Mouse (Mus musculus) stomach, embryonic 14.5 days (tissue): ENCODE measurements around the gene Dnal4. TPM values are rescaled to one million over a fixed set of nuclear protein-coding genes. Genes with fewer than 3 reads are reported as not detected.

Experiments
- ATAC-seq: fragments of 200-750 bp; cut with Nextera tagmentation; 2 replicates; pipeline ENCODE4 v1.8.0; 2017; ENCODE audit warnings: low read depth, moderate TSS enrichment; ENCODE audit not compliant: insufficient number of reproducible peaks, insufficient read depth, low FRiP score
- H3K27ac ChIP-seq: fragments of 300-500 bp; sonication (generic); 2 replicates; pipeline ENCODE4 v1.5.1; 2014; ENCODE audit warnings: mild to moderate bottlenecking, low read length, moderate library complexity, mixed read lengths
- H3K27me3 ChIP-seq: fragments of 300-500 bp; sonication (generic); 2 replicates; pipeline ENCODE4 v1.6.1; 2014; ENCODE audit warnings: low read length, control low read depth, mixed read lengths; ENCODE audit not compliant: control insufficient read depth, insufficient read depth
- H3K36me3 ChIP-seq: fragments of 300-500 bp; sonication (generic); 2 replicates; pipeline ENCODE4 v1.6.1; 2014; ENCODE audit warnings: mild to moderate bottlenecking, control low read depth, low read length, moderate library complexity, mixed read lengths; ENCODE audit not compliant: control insufficient read depth, insufficient read depth
- H3K4me1 ChIP-seq: fragments of 300-500 bp; sonication (generic); 2 replicates; pipeline ENCODE4 v1.6.1; 2014; ENCODE audit warnings: low read length, control low read depth, mixed read lengths; ENCODE audit not compliant: control insufficient read depth, insufficient read depth
- H3K4me2 ChIP-seq: fragments of 300-500 bp; sonication (generic); replicated peaks from 2 replicates; pipeline ENCODE4 v1.6.1; 2014; ENCODE audit warnings: low read depth, low read length, control low read depth
- H3K4me3 ChIP-seq: fragments of 300-500 bp; sonication (generic); 2 replicates; pipeline ENCODE4 v1.5.1; 2014; ENCODE audit warnings: low read depth, low read length, control low read depth
- H3K9ac ChIP-seq: fragments of 300-500 bp; sonication (generic); replicated peaks from 2 replicates; pipeline ENCODE4 v1.6.1; 2014; ENCODE audit warnings: low read depth, mild to moderate bottlenecking, control low read depth, low read length, moderate library complexity, mixed read lengths
- H3K9me3 ChIP-seq: fragments of 300-500 bp; sonication (generic); 2 replicates; pipeline ENCODE4 v1.6.1; 2016; ENCODE audit warnings: low read depth, low read length, control low read depth; ENCODE audit not compliant: control insufficient read depth
- WGBS: fragments of 180-500 bp; shearing (Covaris S2); extraction: QIAGEN DNeasy Blood & Tissue Kit; methylation state at CpG from one replicate; pipeline ENCODE4 v1.1.7; 2014; 5-methylcytosine and 5-hydroxymethylcytosine counted together
- polyA plus RNA-seq: library from polyadenylated mRNA; unstranded; fragments of >200 nt; fragmentation: Nextera tagmentation; extraction: Ambion mirVana; gene quantifications from 2 replicates; pipeline ENCODE4 v1.2.1, GENCODE M21; 2014

Gene Dnal4
- 58.1 and 60.7 TPM in 2 replicates for polyA plus RNA-seq

GRCm38 (mm10) chr15:79777749-79778148 is at the start of gene Dnal4:
TSS of gene Dnal4 (minus strand) at chr15:79777849.
- Histone ChIP-seq H3K4me2 (no peak within 1 kb of the TSS), H3K9ac (no peak within 1 kb of the TSS), H3K27ac (no peak within 1 kb of the TSS), H3K4me1 (peaks cover 15% of the 10 kb centered on the region; the same call in 1 of the 2 replicates), H3K36me3 (no peaks in the 10 kb centered on the region), H3K4me3 (no peak within 1 kb of the TSS), H3K9me3 (no peaks in the 10 kb centered on the region), H3K27me3 (no peaks in the 10 kb centered on the region)
- ATAC-seq, result no peak

- no peak overlapping the region for H3K27ac ChIP-seq
- no peaks in the 10 kb centered on the region for H3K27me3 ChIP-seq
- no peak overlapping the region for H3K4me3 ChIP-seq
- H3K4me1 ChIP-seq, result peaks cover 21% of the 10 kb centered on the region
- no peak overlapping the region for H3K9ac ChIP-seq
- peaks cover 50% of the 10 kb centered on the region for H3K36me3 ChIP-seq
- WGBS, result 89% methylated on average over 14 of the region's 14 CpGs
- H3K4me2 ChIP-seq, result no peak overlapping the region
- ATAC-seq, result no peak
- H3K9me3 ChIP-seq, result no peaks in the 10 kb centered on the region
Observed at GRCm38 (mm10) chr15:79827061-79827777, 49.6 kb upstream of the Dnal4 start.

- 82% methylated on average over 9 of the region's 9 CpGs for WGBS
- ATAC-seq, result no peak
- no peak overlapping the region for H3K4me3 ChIP-seq
Observed at GRCm38 (mm10) chr15:79826221-79826935, 48.7 kb upstream of the Dnal4 start.

GRCm38 (mm10) chr15:79825146-79825825 is 47.6 kb upstream of the Dnal4 start:
- no peak for ATAC-seq
- Histone ChIP-seq H3K36me3 (peaks cover 44% of the 10 kb centered on the region), H3K4me2 (no peak overlapping the region), H3K9me3 (no peaks in the 10 kb centered on the region), H3K4me1 (peaks cover 17% of the 10 kb centered on the region; the same call in 1 of the 2 replicates), H3K27me3 (no peaks in the 10 kb centered on the region), H3K27ac (no peak overlapping the region), H3K4me3 (no peak overlapping the region), H3K9ac (no peak overlapping the region)
- WGBS, result 68% methylated on average over 14 of the region's 14 CpGs

More at GRCm38 (mm10) chr15:79826221-79826935, 48.7 kb upstream of the Dnal4 start:
- H3K27me3 ChIP-seq, result no peaks in the 10 kb centered on the region
- H3K9ac ChIP-seq, result no peak overlapping the region
- no peaks in the 10 kb centered on the region for H3K9me3 ChIP-seq
- H3K27ac ChIP-seq, result no peak overlapping the region
- H3K4me1 ChIP-seq, result peaks cover 17% of the 10 kb centered on the region; the same call in 1 of the 2 replicates
- peaks cover 45% of the 10 kb centered on the region for H3K36me3 ChIP-seq
- H3K4me2 ChIP-seq, result no peak overlapping the region

- H3K4me2 ChIP-seq, result no peak overlapping the region
- no peaks in the 10 kb centered on the region for H3K27me3 ChIP-seq
- H3K9me3 ChIP-seq, result no peaks in the 10 kb centered on the region
- no peak overlapping the region for H3K4me3 ChIP-seq
- H3K36me3 ChIP-seq, result peaks cover 44% of the 10 kb centered on the region
- no peak overlapping the region for H3K27ac ChIP-seq
- 65% methylated on average over 19 of the region's 19 CpGs for WGBS
- no peak for ATAC-seq
- peaks cover 17% of the 10 kb centered on the region; the same call in 1 of the 2 replicates for H3K4me1 ChIP-seq
- 0 out of 2 replicates have a peak overlapping the region, but pooled peaks have one; percentile 6 for H3K9ac ChIP-seq
Observed at GRCm38 (mm10) chr15:79823588-79824280, 46.1 kb upstream of the Dnal4 start.

GRCm38 (mm10) chr15:79822265-79823199 is 44.9 kb upstream of the Dnal4 start:
- Histone ChIP-seq H3K4me2 (no peak overlapping the region), H3K27ac (no peak overlapping the region), H3K4me1 (peaks cover 7% of the 10 kb centered on the region; the same call in 1 of the 2 replicates), H3K4me3 (no peak overlapping the region), H3K27me3 (no peaks in the 10 kb centered on the region), H3K9me3 (peaks cover 4% of the 10 kb centered on the region; the same call in 1 of the 2 replicates), H3K36me3 (peaks cover 33% of the 10 kb centered on the region), H3K9ac (no peak overlapping the region)
- no peak for ATAC-seq
- WGBS, result 64% methylated on average over 13 of the region's 13 CpGs

GRCm38 (mm10) chr15:79818325-79818724 is 40.7 kb upstream of the Dnal4 start:
- no peak for ATAC-seq
- Histone ChIP-seq H3K9ac (no peak overlapping the region), H3K27ac (no peak overlapping the region), H3K36me3 (peaks cover 10% of the 10 kb centered on the region), H3K4me3 (no peak overlapping the region), H3K4me1 (0 out of 2 replicates have a peak, but pooled peaks cover 4% of the 10 kb centered on the region), H3K27me3 (no peaks in the 10 kb centered on the region), H3K9me3 (peaks cover 4% of the 10 kb centered on the region; the same call in 1 of the 2 replicates), H3K4me2 (no peak overlapping the region)
- WGBS, result 84% methylated on average over 4 of the region's 4 CpGs
